Mouse (Mus musculus): ENCODE results near the gene Ap1s2. TPM values are rescaled to one million over a fixed set of nuclear protein-coding genes. Genes with fewer than 3 reads are reported as not detected.
A peak's percentile ranks its signal among the peaks of the same experiment; 100 is the strongest.

Ap1s2 gene
- polyA plus RNA-seq, 1 experiment = 7.4 TPM

- no peak overlapping the region for H3K4me3 ChIP-seq (ENCODE audit: insufficient read depth, low read depth, low read length)
- H3K4me1 ChIP-seq (ENCODE audit: control insufficient read depth, insufficient read depth, insufficient read length, low read length) = no peaks in the 10 kb centered on the region
- H3K27ac ChIP-seq (replicated peaks; ENCODE audit: low read depth, low read length) = no peak overlapping the region
These were observed 20.7 kb downstream of the Ap1s2 start for GRCm38 (mm10) chrX:163929550-163929949.

- Histone ChIP-seq H3K27ac (replicated peaks; ENCODE audit: low read depth, low read length) (no peak overlapping the region), H3K4me3 (ENCODE audit: insufficient read depth, low read depth, low read length) (no peak overlapping the region), H3K4me1 (ENCODE audit: control insufficient read depth, insufficient read depth, insufficient read length, low read length) (no peaks in the 10 kb centered on the region)
These were observed 25.9 kb downstream of the Ap1s2 start for GRCm38 (mm10) chrX:163934731-163935130.

GRCm38 (mm10) chrX:163938587-163938986, 29.8 kb downstream of the Ap1s2 start:
- Histone ChIP-seq H3K4me3 (ENCODE audit: insufficient read depth, low read depth, low read length) (no peak overlapping the region), H3K4me1 (ENCODE audit: control insufficient read depth, insufficient read depth, insufficient read length, low read length) (no peaks in the 10 kb centered on the region), H3K27ac (replicated peaks; ENCODE audit: low read depth, low read length) (no peak overlapping the region)

GRCm38 (mm10) chrX:163944381-163944780, 35.6 kb downstream of the Ap1s2 start:
- no peak overlapping the region for H3K4me3 ChIP-seq (ENCODE audit: insufficient read depth, low read depth, low read length)
- no peak overlapping the region for H3K27ac ChIP-seq (replicated peaks; ENCODE audit: low read depth, low read length)
- no peaks in the 10 kb centered on the region for H3K4me1 ChIP-seq (ENCODE audit: control insufficient read depth, insufficient read depth, insufficient read length, low read length)

GRCm38 (mm10) chrX:163951618-163952017, 42.8 kb downstream of the Ap1s2 start:
- Histone ChIP-seq H3K27ac (replicated peaks; ENCODE audit: low read depth, low read length) (no peak overlapping the region), H3K4me3 (ENCODE audit: insufficient read depth, low read depth, low read length) (no peak overlapping the region), H3K4me1 (ENCODE audit: control insufficient read depth, insufficient read depth, insufficient read length, low read length) (no peaks in the 10 kb centered on the region)

- peaks cover 2% of the 10 kb centered on the region; the same call in 1 of the 2 replicates for H3K4me1 ChIP-seq (ENCODE audit: control insufficient read depth, insufficient read depth, insufficient read length, low read length)
These were observed 48.6 kb downstream of the Ap1s2 start for GRCm38 (mm10) chrX:163957381-163957780.

GRCm38 (mm10) chrX:163957803-163958466, 49.1 kb downstream of the Ap1s2 start:
- peak overlapping the region; percentile 100 for H3K4me3 ChIP-seq (ENCODE audit: insufficient read depth, low read depth, low read length)
- peaks cover 2% of the 10 kb centered on the region; the same call in 1 of the 2 replicates for H3K4me1 ChIP-seq (ENCODE audit: control insufficient read depth, insufficient read depth, insufficient read length, low read length)
- H3K27ac ChIP-seq (replicated peaks; ENCODE audit: low read depth, low read length) = peak overlapping the region; percentile 100

More at GRCm38 (mm10) chrX:163957381-163957780, 48.6 kb downstream of the Ap1s2 start:
- Histone ChIP-seq H3K4me3 (ENCODE audit: insufficient read depth, low read depth, low read length) (peak overlapping the region; percentile 100), H3K27ac (replicated peaks; ENCODE audit: low read depth, low read length) (peak overlapping the region; percentile 67)

GRCm38 (mm10) chrX:163958467-163958875, 49.7 kb downstream of the Ap1s2 start, which contains the start of gene Zrsr2:
TSS of gene Zrsr2 (minus strand) at chrX:163958661.
- Histone ChIP-seq H3K4me1 (ENCODE audit: control insufficient read depth, insufficient read depth, insufficient read length, low read length) (peaks cover 2% of the 10 kb centered on the region; the same call in 1 of the 2 replicates), H3K27ac (replicated peaks; ENCODE audit: low read depth, low read length) (peak within 1 kb of the TSS; percentile 100), H3K4me3 (ENCODE audit: insufficient read depth, low read depth, low read length) (peak within 1 kb of the TSS; percentile 100)

GRCm38 (mm10) chrX:163981092-163981491, 72.3 kb downstream of the Ap1s2 start:
- Histone ChIP-seq H3K27ac (replicated peaks; ENCODE audit: low read depth, low read length) (no peak overlapping the region), H3K4me3 (ENCODE audit: insufficient read depth, low read depth, low read length) (no peak overlapping the region), H3K4me1 (ENCODE audit: control insufficient read depth, insufficient read depth, insufficient read length, low read length) (no peaks in the 10 kb centered on the region)

- H3K4me1 ChIP-seq (ENCODE audit: control insufficient read depth, insufficient read depth, insufficient read length, low read length) = no peaks in the 10 kb centered on the region
- no peak overlapping the region for H3K27ac ChIP-seq (replicated peaks; ENCODE audit: low read depth, low read length)
- no peak overlapping the region for H3K4me3 ChIP-seq (ENCODE audit: insufficient read depth, low read depth, low read length)
These were observed 72.7 kb downstream of the Ap1s2 start for GRCm38 (mm10) chrX:163981500-163981899.

GRCm38 (mm10) chrX:163982129-163982528, 73.3 kb downstream of the Ap1s2 start:
- Histone ChIP-seq H3K4me1 (ENCODE audit: control insufficient read depth, insufficient read depth, insufficient read length, low read length) (no peaks in the 10 kb centered on the region), H3K27ac (replicated peaks; ENCODE audit: low read depth, low read length) (no peak overlapping the region), H3K4me3 (ENCODE audit: insufficient read depth, low read depth, low read length) (no peak overlapping the region)

Other genes starting within 250 kb of the Ap1s2 start
- gene Rnf138rt1, start 147.7 kb upstream of the Ap1s2 start, polyA plus RNA-seq (2012; ENCODE audit: insufficient read depth, insufficient read length, missing spikeins) = not detected in 2 replicates
- gene Zrsr2, start 49.6 kb downstream of the Ap1s2 start, polyA plus RNA-seq (2012; ENCODE audit: insufficient read depth, insufficient read length, missing spikeins) = 16.7 and 21.7 TPM in 2 replicates
- 49.9 and 54.6 TPM in 2 replicates for gene Car5b, start 119.0 kb downstream of the Ap1s2 start, polyA plus RNA-seq (2012; ENCODE audit: insufficient read depth, insufficient read length, missing spikeins)
- 0.67 TPM in 1 of 2 replicates, not detected in the other for gene Siah1b, start 167.5 kb downstream of the Ap1s2 start, polyA plus RNA-seq (2012; ENCODE audit: insufficient read depth, insufficient read length, missing spikeins)
- not detected in 2 replicates for gene Cltrn, start 179.8 kb downstream of the Ap1s2 start, polyA plus RNA-seq (2012; ENCODE audit: insufficient read depth, insufficient read length, missing spikeins)
- 0.32 TPM in 1 of 2 replicates, not detected in the other for gene Ace2, start 230.3 kb downstream of the Ap1s2 start, polyA plus RNA-seq (2012; ENCODE audit: insufficient read depth, insufficient read length, missing spikeins)

All from brown adipose tissue, adult 24 weeks (tissue).